Mouse (Mus musculus) brain, adult 2 months (tissue): Measurements from ENCODE around the gene Bcl2a1a.
"Not testable (repeated sequence)": the region's sequence is repeated elsewhere in the genome, so short reads cannot be mapped to it uniquely, and the experiment has no call there.

ENCODE experiments used
- DNase-seq: peaks from one replicate; pipeline ENCODE4 v3.0.0; 2011; ENCODE audit warnings: low read depth, low spot score

Gene Bcl2a1a

DNA sequence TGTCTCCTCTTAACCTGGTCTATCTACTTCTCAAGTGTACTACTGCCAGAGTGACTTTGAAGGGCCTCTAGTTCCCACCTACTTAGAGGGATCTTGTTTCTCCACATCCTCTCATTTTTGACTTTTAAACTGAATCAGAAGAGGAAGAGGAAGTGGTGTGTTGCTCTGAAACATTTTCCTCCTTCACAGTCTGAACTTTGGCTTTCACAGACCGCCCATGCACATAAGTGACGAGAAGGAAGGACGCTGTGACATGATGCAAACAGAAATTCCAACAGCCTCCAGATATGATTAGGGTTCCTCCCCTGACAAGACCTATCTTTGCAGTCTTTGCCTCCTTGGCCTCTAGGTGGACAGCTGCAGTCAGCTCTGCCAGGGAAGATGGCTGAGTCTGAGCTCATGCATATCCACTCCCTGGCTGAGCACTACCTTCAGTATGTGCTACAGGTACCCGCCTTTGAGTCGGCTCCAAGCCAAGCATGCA lies at the start of gene Bcl2a1a:
Bcl2a1a (plus strand) TSS at position 231 of the 484 bp plus-strand sequence.
- not testable (repeated sequence) for DNase-seq

DNA sequence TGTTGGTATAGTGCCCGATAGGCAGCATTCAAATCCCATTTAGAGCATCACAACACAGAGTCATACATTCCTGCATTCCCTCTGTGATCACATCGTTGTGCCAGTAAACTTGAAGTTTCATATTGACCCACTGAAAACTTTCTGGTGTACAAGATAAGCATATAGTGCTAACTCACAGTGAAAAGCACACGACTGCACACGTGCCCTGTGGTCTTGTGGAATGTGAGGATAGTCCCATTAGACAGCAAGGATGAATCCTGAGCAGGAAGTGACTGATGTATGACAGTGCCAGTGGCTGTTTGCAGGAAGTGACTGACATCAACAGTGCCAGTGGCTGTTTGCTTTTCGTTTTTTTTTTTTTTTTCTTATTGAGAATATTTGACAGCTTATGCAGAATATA lies 40.1 kb upstream of the Bcl2a1a start:
- DNase-seq = not testable (repeated sequence)

DNA sequence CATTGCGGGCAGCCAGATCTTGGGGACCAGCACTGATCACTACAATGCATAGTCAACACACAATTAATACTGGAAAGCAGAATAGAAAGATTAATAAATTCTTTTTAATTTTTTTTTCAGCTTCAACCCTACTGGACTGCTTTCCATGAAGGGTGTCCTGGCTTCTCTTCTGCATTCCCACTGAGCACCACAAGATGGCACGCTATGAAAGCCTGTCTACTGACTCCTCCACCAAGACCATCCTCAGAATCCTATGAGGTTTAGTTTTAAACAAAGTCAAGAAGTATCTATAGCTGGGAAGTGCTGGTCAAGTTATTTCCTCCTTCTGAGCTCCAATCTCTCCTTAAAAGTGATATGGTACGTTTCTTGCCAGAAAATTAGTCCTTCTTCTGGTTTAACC lies 18.4 kb upstream of the Bcl2a1a start:
- not testable (repeated sequence) for DNase-seq

DNA sequence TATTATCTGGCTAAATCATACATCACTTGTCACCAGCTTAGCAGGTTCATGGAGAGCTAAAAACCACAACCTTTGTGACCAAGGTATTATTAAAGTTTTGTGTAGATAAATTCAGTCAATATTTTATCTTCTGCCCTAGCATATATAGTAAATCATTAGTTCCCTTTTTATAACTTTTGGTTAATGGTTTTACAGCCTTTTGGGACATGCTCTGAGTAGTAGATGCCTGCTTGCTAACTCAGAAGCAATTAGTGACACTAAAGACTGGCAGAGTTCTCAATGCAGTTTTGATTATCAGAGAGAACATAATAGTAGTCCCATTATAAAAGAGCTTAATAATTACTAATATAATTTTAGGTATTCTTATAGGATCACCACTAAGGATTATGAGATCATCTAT lies 5.2 kb upstream of the Bcl2a1a start:
- DNase-seq = not testable (repeated sequence)

DNA sequence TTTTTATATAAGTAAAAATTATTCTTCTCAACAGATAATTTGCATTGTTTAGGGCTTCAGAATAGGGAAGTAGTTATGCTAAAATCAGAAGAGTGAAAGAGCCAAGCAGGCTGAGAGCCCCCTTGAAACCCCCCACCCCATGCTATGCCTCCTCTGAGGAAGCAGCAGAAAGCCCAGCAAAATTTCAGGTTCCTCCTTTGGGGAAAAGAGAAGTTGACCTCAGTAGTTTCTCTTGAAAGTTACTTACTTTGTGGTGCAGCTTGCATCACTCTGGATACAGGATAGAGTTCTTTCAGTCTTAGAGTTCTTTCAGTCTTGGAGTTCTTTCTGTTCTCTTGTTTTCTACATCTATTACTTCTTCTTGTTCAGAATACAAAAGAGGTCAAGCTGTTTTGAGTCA lies 3.5 kb upstream of the Bcl2a1a start:
- peak; percentile 2 for DNase-seq

DNA sequence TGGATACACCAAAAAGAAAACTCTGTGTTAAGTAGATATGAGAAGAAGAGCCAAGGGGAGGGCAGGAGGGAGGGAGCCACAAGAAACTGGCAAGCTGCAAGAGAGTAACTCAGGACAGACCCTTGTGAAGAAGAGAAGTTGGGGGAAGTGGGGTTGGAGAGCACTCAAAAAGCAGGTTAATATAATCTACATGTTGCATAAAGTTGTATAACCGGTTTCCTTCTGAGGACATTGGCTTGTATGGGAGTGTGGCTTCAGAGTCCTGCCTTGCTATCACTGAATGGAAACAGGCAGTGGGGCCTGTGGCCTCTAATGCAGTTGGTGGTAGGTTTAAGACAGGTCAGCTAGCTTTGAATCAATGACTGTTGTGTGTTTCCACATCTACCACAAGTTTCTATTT lies 1.5 kb upstream of the Bcl2a1a start:
- not testable (repeated sequence) for DNase-seq

DNA sequence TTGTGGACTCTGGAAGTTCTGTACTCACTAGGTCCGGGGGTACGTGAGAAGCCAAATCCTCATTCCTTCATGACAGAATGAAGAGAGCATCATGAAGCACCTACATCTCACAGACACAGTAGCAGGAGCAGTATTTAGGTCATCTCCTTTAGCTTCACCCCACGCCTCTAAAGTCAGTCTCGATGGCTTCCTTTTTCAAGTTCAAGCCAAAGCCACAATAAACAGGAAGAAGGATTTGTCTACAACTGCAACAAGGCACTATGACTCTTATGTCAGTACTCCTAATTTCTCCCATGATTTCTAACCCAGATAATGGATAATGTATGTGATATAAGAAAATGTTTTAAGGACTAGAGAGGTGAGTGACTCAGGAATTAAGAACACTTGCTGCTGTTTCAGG lies 665 bp upstream of the Bcl2a1a start:
- not testable (repeated sequence) for DNase-seq

DNA sequence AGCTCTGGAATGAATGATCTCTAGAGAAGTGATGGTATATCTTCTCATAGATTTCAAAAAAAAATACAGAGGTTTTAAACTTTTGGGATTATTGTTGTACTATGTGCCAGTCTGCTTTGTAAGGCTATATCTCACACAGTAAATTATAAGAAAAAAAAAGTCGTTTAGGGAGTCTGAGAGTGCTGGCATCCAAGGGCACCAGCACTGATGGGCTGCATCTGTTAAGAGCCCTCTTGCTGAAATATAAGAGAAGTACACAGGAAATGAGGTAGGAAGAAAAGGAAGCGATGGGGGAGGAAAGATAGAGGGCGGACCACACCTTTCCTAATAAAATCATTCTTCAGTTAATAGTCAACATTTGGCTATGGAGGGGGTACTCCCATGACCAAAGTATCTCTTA lies 2.2 kb downstream of the Bcl2a1a start:
- DNase-seq = no peak

DNA sequence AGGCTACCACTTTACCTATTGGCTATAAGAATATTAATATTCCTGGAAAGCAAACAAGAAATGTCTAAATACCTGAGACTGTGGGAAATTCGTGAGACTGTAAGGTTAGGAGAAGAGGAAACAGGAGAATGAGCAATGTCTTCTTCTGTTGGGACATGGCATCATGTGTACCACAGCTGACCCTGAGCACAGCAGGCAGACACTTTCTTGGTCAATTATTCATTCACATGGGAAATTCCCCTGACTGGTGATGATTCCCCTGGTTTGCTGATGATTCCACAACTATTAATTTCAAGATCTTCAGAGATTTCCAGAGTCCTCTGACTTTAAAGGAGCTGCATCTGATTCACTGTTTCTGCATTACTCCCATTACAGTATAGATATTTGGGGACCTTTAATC lies 3.3 kb downstream of the Bcl2a1a start:
- not testable (repeated sequence) for DNase-seq

DNA sequence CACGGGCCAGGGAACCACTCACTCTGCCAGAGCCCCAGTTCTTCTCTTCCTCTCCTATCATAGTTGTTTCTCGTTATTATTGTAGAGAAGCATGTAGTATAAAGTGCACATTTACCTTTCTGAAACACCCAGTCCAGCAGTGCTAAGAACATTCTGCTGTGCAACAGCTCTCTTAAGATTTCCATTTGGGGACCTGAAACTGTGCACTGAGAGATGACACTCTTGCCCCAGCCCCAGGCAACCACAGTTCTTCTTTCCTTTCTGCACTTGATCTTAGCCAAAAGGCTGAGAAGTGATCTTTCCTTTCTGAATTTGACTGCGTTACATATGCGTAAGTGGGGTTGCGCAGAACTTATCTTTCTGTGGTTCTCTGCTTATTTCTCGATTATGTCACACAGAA lies 9.8 kb downstream of the Bcl2a1a start:
- not testable (repeated sequence) for DNase-seq

DNA sequence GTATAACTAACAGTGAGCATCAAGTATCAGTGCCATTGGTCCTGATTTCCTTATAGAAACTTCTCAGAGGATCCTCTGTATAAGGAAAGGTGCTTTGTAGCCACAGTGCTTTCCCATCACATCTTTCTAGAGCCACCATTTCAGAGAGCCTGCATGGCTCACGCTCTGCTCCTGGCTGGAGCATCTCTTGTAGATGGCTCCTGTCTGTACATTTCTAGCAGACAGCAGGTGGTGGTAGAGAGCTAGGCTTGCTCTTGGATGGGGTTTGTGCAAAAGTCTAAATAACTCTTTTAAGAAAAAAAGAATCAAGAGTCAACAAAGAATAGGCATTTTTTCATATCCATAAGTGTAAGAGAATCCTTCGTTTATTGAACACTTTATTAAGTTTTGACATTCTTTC lies 12.8 kb downstream of the Bcl2a1a start:
- not testable (repeated sequence) for DNase-seq

DNA sequence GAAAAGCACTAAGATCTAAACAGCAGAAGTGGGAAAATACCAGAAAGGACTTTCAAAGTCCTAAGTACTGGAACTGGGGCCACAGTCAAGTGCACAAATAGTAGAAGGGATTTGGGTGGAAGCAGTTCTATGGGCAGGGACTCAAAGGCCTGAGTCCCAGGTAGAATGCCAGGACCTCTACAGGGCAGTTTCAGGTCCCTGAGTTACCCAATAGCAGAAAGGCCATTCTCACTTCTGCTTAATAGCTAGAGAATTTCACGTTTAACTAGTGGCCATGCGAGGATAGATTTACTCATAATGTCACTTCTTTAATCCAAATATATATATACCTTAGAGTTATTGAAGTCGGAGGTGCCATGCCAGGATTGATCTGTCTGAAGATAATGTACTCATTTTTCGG lies 20.2 kb downstream of the Bcl2a1a start:
- not testable (repeated sequence) for DNase-seq

DNA sequence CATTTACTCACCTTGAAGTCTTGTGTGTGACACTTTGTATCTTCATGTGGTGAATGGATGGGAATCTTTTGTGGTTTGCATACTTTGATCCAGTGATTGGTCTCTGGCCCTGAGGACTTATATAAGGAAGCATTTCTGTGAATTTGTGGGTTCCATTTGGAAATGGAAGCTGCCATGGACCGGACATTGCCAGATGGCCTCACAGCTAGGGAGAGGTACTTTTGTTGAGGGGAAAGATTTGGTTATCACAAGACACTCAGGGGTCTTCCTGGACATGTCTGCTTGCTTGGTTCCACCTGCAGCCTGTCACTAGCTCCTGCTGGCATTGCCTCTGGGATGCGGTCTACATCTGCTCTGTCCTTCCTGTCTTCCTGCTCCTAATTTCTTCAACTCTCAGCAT lies 23.1 kb downstream of the Bcl2a1a start:
- not testable (repeated sequence) for DNase-seq

DNA sequence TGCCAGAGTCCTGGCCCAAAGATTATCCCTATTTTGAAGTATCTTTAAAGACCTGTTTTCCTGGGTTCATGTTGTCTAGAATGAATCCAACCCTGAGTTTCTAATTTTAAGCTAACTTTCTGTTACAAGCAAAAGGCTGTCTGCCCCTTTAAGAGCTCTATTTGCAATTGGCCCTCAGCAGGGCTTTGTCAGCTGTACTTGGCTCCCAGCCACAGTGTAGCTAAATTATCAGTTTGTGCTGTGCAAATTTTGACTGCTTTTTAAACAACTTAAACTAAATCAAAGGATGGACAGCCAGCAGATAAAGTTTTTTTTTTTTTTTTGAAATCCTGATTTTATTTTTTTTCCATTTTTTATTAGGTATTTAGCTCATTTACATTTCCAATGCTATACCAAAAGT lies 44.8 kb downstream of the Bcl2a1a start:
- peak; percentile 1 for DNase-seq
